Mouse (Mus musculus) B cell, adult (primary cell): ENCODE measurements around the gene Olfr622. TPM values are rescaled to one million over a fixed set of nuclear protein-coding genes. Genes with fewer than 3 reads are reported as not detected.

Experiments used
- total RNA-seq: library from RNA; stranded (reverse); gene quantifications from 4 replicates; pipeline ENCODE4 v1.2.4, GENCODE M21; 2023; ENCODE audit not compliant: inconsistent age

Olfr622 gene
- not detected in 4 replicates for total RNA-seq

DNA sequence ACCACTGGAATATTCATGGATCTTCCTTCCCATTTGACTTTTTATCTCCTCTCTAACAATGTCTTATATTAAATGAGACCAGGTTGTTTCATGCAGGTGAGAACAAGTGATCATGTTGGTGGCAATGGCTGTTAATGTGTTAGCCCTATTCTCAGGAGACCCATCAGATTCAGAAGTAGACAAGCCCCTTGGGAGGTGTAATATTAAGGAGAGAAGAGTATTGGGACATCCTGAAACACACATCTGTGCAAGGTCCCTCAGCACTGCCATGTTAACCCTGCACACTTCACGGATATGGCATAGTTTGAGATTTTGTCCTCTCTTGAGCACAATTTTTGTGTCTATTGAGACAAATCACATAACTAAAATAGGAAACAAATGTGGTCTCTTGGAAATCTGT is at the start of gene Olfr622:
Olfr622 (minus strand) TSS at position 101 of the 400 bp plus-strand sequence.

DNA sequence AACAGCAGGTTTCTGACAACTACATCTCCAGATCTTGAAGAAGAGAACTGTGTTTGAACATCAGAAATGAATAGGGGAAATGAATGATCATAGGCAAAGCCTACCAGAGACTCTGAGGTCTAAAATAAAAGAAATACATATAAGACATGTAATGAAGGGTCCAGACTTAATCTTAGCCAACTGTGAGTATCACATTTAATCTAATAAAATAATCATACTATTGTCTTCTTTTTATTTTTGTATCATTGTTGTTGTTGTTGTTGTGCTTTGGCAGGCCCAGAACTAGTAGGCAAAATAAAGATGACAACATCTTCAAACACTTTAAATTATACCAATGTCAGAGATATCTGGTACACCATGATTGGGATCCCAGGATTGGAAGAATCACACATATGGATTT is 39.9 kb upstream of the Olfr622 start, which contains the start of gene Olfr625-ps1:
Olfr625-ps1 (plus strand) TSS at position 301 of the 400 bp plus-strand sequence.

DNA sequence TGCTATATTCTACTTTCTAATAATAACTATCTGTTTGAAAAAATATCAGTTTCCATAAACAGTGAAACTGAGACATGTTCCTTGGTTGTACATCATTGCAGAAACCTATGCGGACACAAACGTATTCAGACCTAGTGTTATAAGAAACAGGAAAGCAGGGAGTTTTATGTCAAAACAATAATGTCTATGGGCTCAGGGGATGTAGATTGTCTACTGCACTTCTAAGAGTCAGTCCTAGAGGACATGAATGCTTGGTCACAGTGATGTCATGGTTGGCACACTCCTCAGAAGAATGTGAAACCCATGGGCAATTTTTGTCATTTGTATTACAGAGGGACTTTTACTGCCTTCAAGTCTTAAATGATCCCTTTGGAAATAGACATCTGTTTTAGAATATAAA is 28.6 kb upstream of the Olfr622 start, which contains the start of gene Olfr624:
Olfr624 (minus strand) TSS at position 101 of the 400 bp plus-strand sequence.

DNA sequence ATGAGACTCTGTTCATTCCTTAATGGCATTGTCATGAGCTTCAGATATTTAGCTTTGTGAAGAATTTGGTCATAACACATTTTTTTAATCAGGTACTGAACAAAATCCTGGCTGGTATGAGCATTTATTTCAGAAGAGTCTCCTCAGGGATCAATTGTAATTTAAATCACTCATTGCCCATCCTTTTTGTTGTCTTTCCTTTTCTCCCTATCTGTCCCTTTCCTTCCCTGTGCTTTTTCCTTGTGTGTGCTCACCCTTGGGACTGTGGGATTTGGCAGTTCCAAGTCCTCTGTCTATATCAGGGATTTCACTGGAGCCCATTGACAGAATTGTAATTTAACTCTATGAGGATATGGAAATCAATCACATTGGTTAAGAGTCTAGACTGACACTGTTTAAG is 21.1 kb upstream of the Olfr622 start, which contains the start of gene Olfr623:
Olfr623 (minus strand) TSS at position 101 of the 400 bp plus-strand sequence.

DNA sequence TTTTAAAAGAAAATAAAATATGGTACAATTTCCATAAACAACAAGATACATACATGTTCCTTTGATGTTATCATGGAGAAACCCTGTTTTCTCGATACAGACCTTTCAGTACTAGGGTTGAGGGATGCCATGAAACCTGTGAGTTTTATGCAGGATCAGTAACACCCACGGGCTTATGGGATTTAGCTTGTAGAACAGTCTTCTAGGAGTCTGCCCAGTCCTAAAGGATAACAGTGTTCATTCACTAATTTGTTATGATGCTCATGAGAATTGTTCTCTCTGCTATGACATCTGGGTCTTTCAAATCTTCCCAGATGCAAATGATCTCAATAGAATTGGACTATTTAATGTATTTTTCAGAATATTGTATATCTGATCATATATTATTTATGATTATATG is 30.1 kb downstream of the Olfr622 start, which contains the start of gene Olfr620:
Olfr620 (minus strand) TSS at position 101 of the 400 bp plus-strand sequence.

DNA sequence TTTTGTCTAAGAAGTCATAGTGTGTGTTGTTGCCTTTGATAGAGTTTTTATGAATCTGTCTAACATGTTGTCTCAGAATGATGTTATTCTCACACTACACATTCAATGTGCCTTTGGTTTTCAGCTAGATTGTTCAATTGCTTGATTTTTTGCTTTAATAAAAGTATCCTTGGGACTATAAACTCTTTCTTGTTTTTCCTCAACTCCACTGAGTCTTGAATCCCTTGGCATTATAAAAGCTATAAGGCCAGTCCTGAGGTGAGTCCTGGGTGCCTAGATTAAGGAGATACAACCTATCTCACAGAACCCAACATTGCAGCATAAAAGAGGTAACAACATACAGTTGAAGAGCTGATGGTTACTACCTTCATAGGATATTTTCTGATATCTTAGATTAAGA is 42.2 kb downstream of the Olfr622 start, which contains the start of gene Olfr619:
Olfr619 (plus strand) TSS at position 301 of the 400 bp plus-strand sequence.

DNA sequence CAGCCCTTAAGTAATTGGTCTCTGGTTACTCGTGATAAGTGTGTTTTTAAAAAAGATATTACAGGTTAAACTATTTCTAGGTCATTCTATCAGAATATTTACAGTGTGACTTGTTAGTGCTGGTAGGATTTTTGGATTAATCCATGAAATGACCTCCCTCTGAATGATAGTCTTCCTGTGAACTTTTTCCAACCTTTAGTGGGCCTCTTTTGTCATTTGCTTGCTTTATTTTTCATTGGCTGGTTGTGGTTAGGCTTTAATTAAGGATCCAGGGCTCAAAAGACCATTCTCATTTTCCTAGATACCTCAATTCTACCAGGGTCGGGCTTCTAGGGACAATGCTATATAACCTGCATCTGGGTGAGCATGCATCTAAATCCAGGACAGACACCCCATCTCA is 52.7 kb downstream of the Olfr622 start, which contains the start of gene Olfr618:
Olfr618 (plus strand) TSS at position 301 of the 400 bp plus-strand sequence.

Other genes with a start within 250 kb of the Olfr622 start
- gene Usp17lc, start 227.6 kb downstream of the Olfr622 start, total RNA-seq: not detected in 4 replicates
- not detected in 4 replicates for gene Olfr605, start 197.3 kb downstream of the Olfr622 start, total RNA-seq
- not detected in 4 replicates for gene Olfr606, start 193.7 kb downstream of the Olfr622 start, total RNA-seq
- not detected in 4 replicates for gene Olfr607, start 178.6 kb downstream of the Olfr622 start, total RNA-seq
- gene Olfr608, start 172.8 kb downstream of the Olfr622 start, total RNA-seq: not detected in 4 replicates
- not detected in 4 replicates for gene Olfr609, start 144.6 kb downstream of the Olfr622 start, total RNA-seq
- gene Olfr610, start 130.6 kb downstream of the Olfr622 start, total RNA-seq: not detected in 4 replicates
- not detected in 4 replicates for gene Olfr611, start 121.9 kb downstream of the Olfr622 start, total RNA-seq
- gene Olfr612, start 100.0 kb downstream of the Olfr622 start, total RNA-seq: not detected in 4 replicates
- not detected in 4 replicates for gene Olfr613, start 94.6 kb downstream of the Olfr622 start, total RNA-seq
- not detected in 4 replicates for gene Olfr615, start 86.6 kb downstream of the Olfr622 start, total RNA-seq
- not detected in 4 replicates for gene Olfr616, start 73.6 kb downstream of the Olfr622 start, total RNA-seq
- gene Olfr617, start 69.6 kb downstream of the Olfr622 start, total RNA-seq: not detected in 4 replicates
- not detected in 4 replicates for gene Olfr618, start 52.6 kb downstream of the Olfr622 start, total RNA-seq
- gene Olfr619, start 42.1 kb downstream of the Olfr622 start, total RNA-seq: not detected in 4 replicates
- not detected in 4 replicates for gene Olfr620, start 30.2 kb downstream of the Olfr622 start, total RNA-seq
- gene Olfr623, start 21.0 kb upstream of the Olfr622 start, total RNA-seq: not detected in 4 replicates
- gene Olfr624, start 28.5 kb upstream of the Olfr622 start, total RNA-seq: not detected in 4 replicates
- not detected in 4 replicates for gene Olfr625-ps1, start 40.0 kb upstream of the Olfr622 start, total RNA-seq
- gene Olfr243, start 72.0 kb upstream of the Olfr622 start, total RNA-seq: not detected in 4 replicates
- not detected in 4 replicates for gene Olfr628, start 87.7 kb upstream of the Olfr622 start, total RNA-seq
- gene Olfr629, start 102.2 kb upstream of the Olfr622 start, total RNA-seq: not detected in 4 replicates
- not detected in 4 replicates for gene Olfr630, start 114.6 kb upstream of the Olfr622 start, total RNA-seq
- gene Olfr69, start 128.9 kb upstream of the Olfr622 start, total RNA-seq: not detected in 4 replicates
- gene Olfr68, start 137.0 kb upstream of the Olfr622 start, total RNA-seq: not detected in 4 replicates
- not detected in 4 replicates for gene Olfr67, start 149.1 kb upstream of the Olfr622 start, total RNA-seq
- gene Hbb-bt, start 171.3 kb upstream of the Olfr622 start, total RNA-seq: 3.1 to 9.5 TPM (median 3.9 TPM) in 4 replicates
- 5.7 to 29.6 TPM (median 17.0 TPM) in 4 replicates for gene Hbb-bs, start 185.4 kb upstream of the Olfr622 start, total RNA-seq
- gene Hbb-bh2, start 197.8 kb upstream of the Olfr622 start, total RNA-seq: not detected in 4 replicates
- gene Hbb-bh1, start 200.5 kb upstream of the Olfr622 start, total RNA-seq: 0.94 TPM in 1 of 4 replicates, not detected in the others
- not detected in 4 replicates for gene Hbb-y, start 210.5 kb upstream of the Olfr622 start, total RNA-seq
- not detected in 4 replicates for gene Olfr66, start 243.6 kb upstream of the Olfr622 start, total RNA-seq